Mouse (Mus musculus): Measurements from ENCODE around the gene Hba-a2. TPM values are rescaled to one million over a fixed set of nuclear protein-coding genes. Genes with fewer than 3 reads are reported as not detected.

Gene Hba-a2
- polyA plus RNA-seq, 1 experiment from 2014 or later = 6,511 TPM

DNA sequence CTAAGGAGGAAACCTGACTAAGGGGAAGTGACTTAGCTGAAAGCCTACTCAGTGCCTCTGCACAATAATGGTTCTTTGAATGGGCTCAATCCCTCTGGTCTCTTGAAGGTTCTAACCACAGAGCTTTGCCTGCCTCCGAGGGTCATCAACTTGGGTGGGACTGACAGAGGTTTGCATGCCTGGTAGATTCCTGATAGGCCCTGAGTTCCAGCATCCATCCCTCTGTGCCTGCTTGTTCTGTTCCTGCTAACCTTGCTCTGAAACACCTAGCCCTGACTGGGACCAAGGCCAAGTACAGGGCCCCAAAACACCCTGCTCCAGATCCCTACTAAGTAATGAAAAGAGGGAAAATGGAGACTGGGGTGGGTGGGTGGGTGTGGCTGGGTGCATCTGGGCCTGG is 7.2 kb downstream of the Hba-a2 start:
- Histone ChIP-seq H3K36me3 (no peaks in the 10 kb centered on the region), H3K27me3 (peaks cover 15% of the 10 kb centered on the region), H3K4me2 (no peak overlapping the region), H3K9me3 (no peaks in the 10 kb centered on the region), H3K9ac (no peak overlapping the region), H3K27ac (no peak overlapping the region), H3K4me1 (replicated peaks) (no peaks in the 10 kb centered on the region), H3K4me3 (no peak overlapping the region)
- whole genome bisulfite sequencing = 86% methylated on average over 1 of the region's 1 CpGs
- ATAC-seq (ENCODE audit: low FRiP score) = no peak

DNA sequence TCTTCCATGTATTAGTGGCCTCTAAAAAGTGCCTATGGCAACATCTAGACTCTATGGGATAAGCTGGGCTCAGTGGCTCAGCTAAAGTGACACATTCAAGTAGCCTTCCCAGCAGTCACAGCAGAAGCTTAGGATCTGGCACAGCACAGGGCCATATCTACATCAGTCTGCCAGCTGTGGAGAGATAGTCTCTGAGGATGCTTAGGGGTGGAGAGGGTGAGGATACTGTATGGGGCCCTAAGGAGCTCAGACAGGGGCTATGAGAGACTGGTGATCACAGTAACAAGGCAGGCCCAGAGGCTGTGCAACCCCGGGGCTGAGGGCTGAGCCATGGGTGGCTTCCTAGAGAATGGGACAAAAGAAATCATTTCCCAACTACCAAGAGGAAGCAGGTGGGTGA is 10.7 kb downstream of the Hba-a2 start:
- H3K4me3 ChIP-seq = no peak overlapping the region
- H3K4me1 ChIP-seq (replicated peaks) = no peaks in the 10 kb centered on the region
- no peaks in the 10 kb centered on the region for H3K27me3 ChIP-seq
- 73% methylated on average over 1 of the region's 1 CpGs for WGBS
- no peaks in the 10 kb centered on the region for H3K36me3 ChIP-seq
- H3K9ac ChIP-seq = no peak overlapping the region
- no peak overlapping the region for H3K27ac ChIP-seq
- no peaks in the 10 kb centered on the region for H3K9me3 ChIP-seq
- no peak overlapping the region for H3K4me2 ChIP-seq
- no peak for ATAC-seq (ENCODE audit: low FRiP score)

DNA sequence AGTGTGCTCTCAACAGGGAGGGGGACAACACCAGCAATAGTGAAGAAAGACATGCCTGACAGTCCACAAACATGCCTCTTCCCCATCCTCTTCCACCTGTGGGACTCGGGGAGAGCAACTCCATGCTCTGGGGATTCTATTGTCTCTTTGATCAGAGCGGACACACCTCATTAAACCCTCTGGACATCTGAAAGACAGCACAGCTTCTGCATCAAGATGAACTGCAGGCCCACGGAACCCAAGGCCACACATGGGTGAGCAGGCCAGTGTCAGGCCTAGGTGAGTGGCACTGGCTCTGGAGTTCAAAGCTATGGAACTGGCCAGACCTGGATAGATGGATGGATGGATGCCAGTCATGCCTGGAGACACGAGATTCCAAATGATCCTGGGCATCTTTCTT is 13.2 kb downstream of the Hba-a2 start:
- H3K4me1 ChIP-seq (replicated peaks) = no peaks in the 10 kb centered on the region
- no peaks in the 10 kb centered on the region for H3K36me3 ChIP-seq
- no peak overlapping the region for H3K9ac ChIP-seq
- no peak overlapping the region for H3K4me3 ChIP-seq
- ATAC-seq (ENCODE audit: low FRiP score) = no peak
- H3K27ac ChIP-seq = no peak overlapping the region
- no peak overlapping the region for H3K4me2 ChIP-seq
- H3K9me3 ChIP-seq = no peaks in the 10 kb centered on the region
- WGBS = 42% methylated on average over 4 of the region's 4 CpGs
- no peaks in the 10 kb centered on the region for H3K27me3 ChIP-seq

DNA sequence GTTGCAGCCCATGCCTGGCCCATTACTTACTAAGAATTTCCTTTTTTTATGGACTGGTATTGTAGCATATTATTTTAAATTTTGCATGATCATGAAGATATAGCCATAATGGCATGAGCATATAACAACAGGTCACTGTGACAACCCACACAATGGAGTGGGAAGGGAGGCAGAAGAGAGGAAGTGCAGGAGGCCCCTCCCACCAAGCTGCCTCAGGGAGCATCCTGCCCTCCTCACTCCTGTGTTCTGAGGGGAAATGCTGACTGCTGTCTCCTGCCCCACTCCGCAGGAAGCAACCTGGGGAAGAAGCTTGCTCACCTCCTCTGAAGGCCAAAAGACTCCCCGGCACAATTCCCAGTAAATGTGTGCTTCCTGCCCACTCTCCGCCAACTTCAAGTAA is 13.6 kb downstream of the Hba-a2 start:
- no peaks in the 10 kb centered on the region for H3K27me3 ChIP-seq
- ATAC-seq (ENCODE audit: low FRiP score) = no peak
- H3K27ac ChIP-seq = no peak overlapping the region
- no peak overlapping the region for H3K4me3 ChIP-seq
- no peaks in the 10 kb centered on the region for H3K4me1 ChIP-seq (replicated peaks)
- no peaks in the 10 kb centered on the region for H3K9me3 ChIP-seq
- H3K4me2 ChIP-seq = no peak overlapping the region
- 79% methylated on average over 3 of the region's 3 CpGs for WGBS
- H3K36me3 ChIP-seq = no peaks in the 10 kb centered on the region
- no peak overlapping the region for H3K9ac ChIP-seq

DNA sequence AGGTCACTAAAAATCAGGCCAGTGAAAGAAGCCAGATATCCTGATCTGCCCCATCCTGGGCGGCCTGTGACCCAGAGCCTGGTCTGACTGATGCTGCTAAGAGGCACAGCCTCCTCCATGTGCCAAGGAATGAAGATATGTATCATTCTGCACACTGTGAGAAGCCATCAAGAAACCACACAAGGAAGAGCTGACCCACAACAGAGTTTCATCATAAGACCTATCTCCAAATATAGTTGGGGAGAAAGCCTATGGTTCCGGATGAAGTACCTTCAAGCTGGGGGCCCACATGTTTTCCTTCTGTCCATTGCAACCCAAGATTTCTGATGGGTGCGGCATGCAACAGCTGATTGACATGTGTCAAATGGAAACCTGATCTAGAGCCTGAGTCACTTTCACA is 19.7 kb downstream of the Hba-a2 start:
- H3K27me3 ChIP-seq = no peaks in the 10 kb centered on the region
- no peak overlapping the region for H3K4me3 ChIP-seq
- H3K9me3 ChIP-seq = no peaks in the 10 kb centered on the region
- no peak overlapping the region for H3K27ac ChIP-seq
- WGBS = 92% methylated on average over 3 of the region's 3 CpGs
- no peak for ATAC-seq (ENCODE audit: low FRiP score)
- no peaks in the 10 kb centered on the region for H3K4me1 ChIP-seq (replicated peaks)
- H3K36me3 ChIP-seq = no peaks in the 10 kb centered on the region
- no peak overlapping the region for H3K9ac ChIP-seq
- H3K4me2 ChIP-seq = no peak overlapping the region

DNA sequence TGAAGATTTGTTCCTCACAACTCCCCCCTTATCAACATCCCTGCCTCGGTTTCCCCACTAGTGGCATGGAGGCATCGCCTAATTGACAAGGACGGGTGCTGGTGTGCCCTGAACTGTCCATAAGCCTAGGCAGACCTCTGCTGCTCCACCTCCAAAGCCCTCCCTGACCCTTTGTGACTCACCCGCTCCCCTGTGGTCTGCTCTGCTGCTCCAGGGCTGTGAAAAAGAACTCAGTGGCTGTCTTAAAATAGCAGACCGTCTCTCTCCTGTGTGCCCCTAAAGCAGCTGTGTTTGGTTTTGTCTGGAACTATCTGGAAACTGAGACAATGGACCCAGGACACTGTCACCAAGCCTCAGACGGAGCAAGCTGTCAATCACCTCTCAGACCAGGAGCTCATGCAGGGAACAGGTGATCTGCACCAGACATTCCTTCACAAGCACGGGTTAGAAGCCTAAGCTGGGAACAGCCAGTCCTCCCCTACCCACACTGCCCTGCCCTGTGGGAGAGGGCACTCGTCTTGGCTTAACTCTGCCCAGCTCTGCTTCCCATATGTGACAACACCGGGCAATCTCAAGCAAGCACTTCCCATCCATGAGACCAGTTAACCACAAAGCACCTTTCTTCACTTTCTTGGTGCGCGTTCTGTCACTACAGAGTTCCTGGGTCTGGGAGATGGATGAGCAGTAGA is 24.4 kb downstream of the Hba-a2 start:
- H3K27me3 ChIP-seq = no peaks in the 10 kb centered on the region
- no peak overlapping the region for H3K9ac ChIP-seq
- WGBS = 67% methylated on average over 11 of the region's 11 CpGs
- H3K9me3 ChIP-seq = no peaks in the 10 kb centered on the region
- no peaks in the 10 kb centered on the region for H3K36me3 ChIP-seq
- H3K4me1 ChIP-seq (replicated peaks) = peaks cover 3% of the 10 kb centered on the region; the same call in 1 of the 2 replicates
- no peak overlapping the region for H3K4me3 ChIP-seq
- no peak for ATAC-seq (ENCODE audit: low FRiP score)
- no peak overlapping the region for H3K4me2 ChIP-seq
- no peak overlapping the region for H3K27ac ChIP-seq

DNA sequence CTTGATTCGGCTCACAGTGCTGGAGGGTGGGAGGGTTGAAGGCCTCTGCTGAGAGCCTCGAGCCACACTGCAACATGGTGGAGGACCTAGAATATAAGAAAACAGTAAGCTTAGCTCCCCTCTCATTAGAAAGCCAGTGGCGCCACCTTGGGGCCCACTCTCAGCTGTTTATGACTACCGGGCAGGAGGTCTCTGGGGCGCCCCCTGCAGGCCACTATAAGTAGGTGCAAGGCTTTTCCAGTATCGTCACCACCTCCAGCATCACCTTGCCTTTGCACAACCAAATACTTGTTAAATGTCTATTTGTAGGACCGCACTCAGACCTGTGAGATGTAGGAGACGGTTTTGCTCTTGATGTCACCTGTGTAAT is 24.9 kb downstream of the Hba-a2 start:
- Histone ChIP-seq H3K4me1 (replicated peaks) (peaks cover 3% of the 10 kb centered on the region; the same call in 1 of the 2 replicates), H3K9ac (no peak overlapping the region), H3K27ac (no peak overlapping the region), H3K4me2 (no peak overlapping the region), H3K4me3 (no peak overlapping the region), H3K36me3 (no peaks in the 10 kb centered on the region), H3K9me3 (no peaks in the 10 kb centered on the region), H3K27me3 (no peaks in the 10 kb centered on the region)
- WGBS = 39% methylated on average over 8 of the region's 8 CpGs
- no peak for ATAC-seq (ENCODE audit: low FRiP score)

DNA sequence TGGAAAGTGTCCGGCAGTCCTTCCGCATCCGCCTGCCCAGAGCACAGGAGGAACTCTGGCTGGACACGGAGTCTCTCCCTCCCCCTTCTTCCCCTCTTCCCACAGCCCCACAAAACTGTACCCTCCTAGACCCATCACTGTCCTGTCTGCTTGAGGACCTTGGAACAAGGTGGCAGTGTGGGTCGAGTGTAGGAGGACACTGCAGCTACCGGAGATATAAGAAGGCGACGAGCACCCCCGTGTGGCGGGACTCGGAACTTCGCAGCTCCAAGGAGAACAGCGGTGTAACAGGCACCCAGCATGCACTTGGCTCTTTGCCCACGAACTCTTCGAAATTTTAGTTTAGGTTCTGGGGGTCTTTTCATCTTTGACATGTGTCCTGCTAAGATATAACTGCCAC is 28.3 kb downstream of the Hba-a2 start:
- 12% methylated on average over 15 of the region's 15 CpGs for WGBS
- Histone ChIP-seq H3K27me3 (0 out of 2 replicates have a peak, but pooled peaks cover 6% of the 10 kb centered on the region), H3K4me2 (no peak overlapping the region), H3K4me1 (replicated peaks) (peaks cover 3% of the 10 kb centered on the region; the same call in 1 of the 2 replicates), H3K9me3 (no peaks in the 10 kb centered on the region), H3K27ac (no peak overlapping the region), H3K4me3 (no peak overlapping the region), H3K36me3 (no peaks in the 10 kb centered on the region), H3K9ac (no peak overlapping the region)
- ATAC-seq (ENCODE audit: low FRiP score) = peak; percentile 82; the same call in 1 of the 2 replicates

DNA sequence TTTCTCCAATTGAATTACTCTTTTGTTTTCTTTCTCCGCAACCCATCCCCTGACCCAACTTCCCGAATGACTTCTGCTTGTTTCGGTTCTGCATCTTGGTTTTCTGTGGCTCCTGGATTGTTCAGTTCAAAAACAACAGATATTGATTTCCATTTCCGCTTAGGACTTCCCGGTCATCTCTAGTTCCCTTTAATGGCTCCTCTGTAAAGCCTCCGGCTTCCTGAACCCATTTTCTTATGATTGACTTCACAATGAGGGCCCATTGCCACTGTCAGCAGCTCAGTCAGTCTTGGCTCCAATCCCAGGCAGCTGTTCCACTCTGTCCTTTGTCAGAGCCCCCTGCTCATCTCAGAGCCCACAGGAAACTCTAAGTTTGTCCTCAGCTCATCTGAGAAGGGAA is 34.8 kb downstream of the Hba-a2 start:
- Histone ChIP-seq H3K36me3 (no peaks in the 10 kb centered on the region), H3K27me3 (0 out of 2 replicates have a peak, but pooled peaks cover 6% of the 10 kb centered on the region), H3K9ac (no peak overlapping the region), H3K4me3 (no peak overlapping the region), H3K27ac (peak overlapping the region; percentile 30; the same call in 1 of the 2 replicates), H3K4me1 (replicated peaks) (peaks cover 12% of the 10 kb centered on the region), H3K9me3 (no peaks in the 10 kb centered on the region), H3K4me2 (0 out of 2 replicates have a peak overlapping the region, but pooled peaks have one; percentile 3)
- ATAC-seq (ENCODE audit: low FRiP score) = peak; percentile 32; the same call in 1 of the 2 replicates
- WGBS = 37% methylated on average over 6 of the region's 6 CpGs

DNA sequence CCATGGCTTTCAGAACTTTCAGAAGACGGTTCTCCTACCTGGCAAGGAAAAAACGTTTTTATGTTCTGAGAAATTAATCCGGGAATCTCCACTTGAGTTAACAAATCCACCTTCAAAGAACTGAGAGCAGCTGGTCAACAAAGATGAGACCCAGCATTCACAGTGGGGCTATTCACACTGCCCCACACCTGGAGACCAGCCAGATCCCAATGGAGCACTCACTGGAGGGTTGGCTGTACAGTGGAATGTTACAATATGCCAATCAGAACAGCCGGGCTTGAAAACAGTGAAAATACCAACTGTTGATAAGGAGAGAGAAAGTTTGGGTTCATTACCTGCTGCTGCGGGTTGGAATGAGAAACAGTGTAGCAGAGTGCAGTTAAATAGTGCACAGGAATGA is 35.6 kb downstream of the Hba-a2 start:
- ATAC-seq (ENCODE audit: low FRiP score) = no peak
- Histone ChIP-seq H3K4me2 (no peak overlapping the region), H3K27ac (no peak overlapping the region), H3K9me3 (no peaks in the 10 kb centered on the region), H3K27me3 (0 out of 2 replicates have a peak, but pooled peaks cover 6% of the 10 kb centered on the region), H3K4me3 (no peak overlapping the region), H3K4me1 (replicated peaks) (peaks cover 12% of the 10 kb centered on the region), H3K9ac (no peak overlapping the region), H3K36me3 (no peaks in the 10 kb centered on the region)
- 72% methylated on average over 5 of the region's 5 CpGs for WGBS

DNA sequence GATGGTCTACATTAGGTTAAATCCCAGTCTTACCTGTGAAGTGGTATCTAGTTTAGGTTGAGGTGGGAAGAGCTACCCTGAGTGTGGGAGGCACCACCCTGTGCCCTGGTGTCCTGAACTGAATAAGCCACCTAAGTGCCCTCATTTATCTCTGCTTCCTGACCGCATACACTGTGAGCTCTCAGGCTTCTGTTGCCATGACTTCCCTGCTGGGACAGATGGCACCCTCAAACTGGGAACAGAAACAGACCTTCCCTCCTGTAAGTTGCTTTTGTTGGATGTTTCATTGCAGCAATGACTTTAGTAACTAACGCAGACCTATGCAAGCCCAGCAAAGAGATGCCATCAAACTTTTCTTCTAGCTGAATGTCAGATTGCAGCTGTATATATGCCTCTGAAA is 36.9 kb downstream of the Hba-a2 start:
- H3K4me1 ChIP-seq (replicated peaks) = peaks cover 12% of the 10 kb centered on the region
- H3K4me2 ChIP-seq = no peak overlapping the region
- no peak for ATAC-seq (ENCODE audit: low FRiP score)
- 66% methylated on average over 2 of the region's 2 CpGs for WGBS
- no peak overlapping the region for H3K9ac ChIP-seq
- no peak overlapping the region for H3K27ac ChIP-seq
- no peaks in the 10 kb centered on the region for H3K9me3 ChIP-seq
- no peaks in the 10 kb centered on the region for H3K36me3 ChIP-seq
- 0 out of 2 replicates have a peak, but pooled peaks cover 3% of the 10 kb centered on the region for H3K27me3 ChIP-seq
- H3K4me3 ChIP-seq = no peak overlapping the region

DNA sequence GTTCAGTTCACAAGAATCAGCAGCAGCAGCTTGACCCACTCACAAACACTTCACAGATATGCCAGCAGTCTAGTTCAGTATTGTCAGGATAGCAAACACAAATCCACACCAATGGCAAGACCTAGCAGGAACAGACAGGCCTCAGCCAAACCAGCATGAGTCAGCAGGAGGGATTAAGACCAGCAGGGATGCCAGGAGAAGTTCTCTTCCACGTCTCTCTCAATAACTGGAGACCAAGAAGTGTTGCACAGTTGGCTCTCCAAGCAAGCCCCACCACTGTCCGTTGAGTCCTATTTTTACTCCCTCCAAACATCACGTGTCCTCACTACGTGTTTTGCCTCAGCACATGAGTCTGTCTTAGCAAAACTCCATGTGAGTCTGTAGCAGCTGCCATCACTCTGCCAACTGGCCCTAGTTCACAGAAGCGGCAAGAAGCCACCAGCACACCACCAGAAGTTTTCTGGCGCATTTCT is 40.2 kb downstream of the Hba-a2 start:
- H3K27me3 ChIP-seq = 0 out of 2 replicates have a peak, but pooled peaks cover 3% of the 10 kb centered on the region
- H3K4me1 ChIP-seq (replicated peaks) = no peaks in the 10 kb centered on the region
- no peak overlapping the region for H3K9ac ChIP-seq
- H3K9me3 ChIP-seq = no peaks in the 10 kb centered on the region
- no peak overlapping the region for H3K4me3 ChIP-seq
- H3K4me2 ChIP-seq = no peak overlapping the region
- H3K36me3 ChIP-seq = no peaks in the 10 kb centered on the region
- 91% methylated on average over 6 of the region's 6 CpGs for WGBS
- no peak for ATAC-seq (ENCODE audit: low FRiP score)
- H3K27ac ChIP-seq = no peak overlapping the region

DNA sequence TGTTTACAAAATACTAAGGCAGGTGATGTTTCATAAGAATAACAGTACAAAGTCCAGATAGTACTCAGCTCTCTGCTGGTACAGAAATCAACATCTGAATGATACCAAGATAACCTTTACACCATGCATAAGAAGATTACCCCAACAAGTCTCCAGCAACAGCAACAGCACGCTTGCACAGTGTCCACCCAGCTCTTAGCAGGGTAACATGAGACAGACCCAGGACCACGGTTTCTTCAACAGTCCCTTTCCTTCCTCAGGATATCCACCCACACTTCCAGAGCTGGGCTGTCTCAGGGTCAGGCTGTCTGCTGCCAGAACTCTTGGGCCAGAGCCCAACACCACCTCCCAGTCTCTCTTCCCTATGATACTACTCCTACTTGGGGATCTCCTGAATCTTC is 42.8 kb downstream of the Hba-a2 start:
- no peak overlapping the region for H3K9ac ChIP-seq
- ATAC-seq (ENCODE audit: low FRiP score) = no peak
- no peak overlapping the region for H3K4me2 ChIP-seq
- no peak overlapping the region for H3K4me3 ChIP-seq
- no peaks in the 10 kb centered on the region for H3K4me1 ChIP-seq (replicated peaks)
- no peaks in the 10 kb centered on the region for H3K36me3 ChIP-seq
- H3K9me3 ChIP-seq = no peaks in the 10 kb centered on the region
- WGBS = 61% methylated on average over 2 of the region's 2 CpGs
- no peak overlapping the region for H3K27ac ChIP-seq
- H3K27me3 ChIP-seq = 0 out of 2 replicates have a peak, but pooled peaks cover 3% of the 10 kb centered on the region
